Mouse (Mus musculus): ENCODE data around the gene Map3k14. TPM values are rescaled to one million over a fixed set of nuclear protein-coding genes. Genes with fewer than 3 reads are reported as not detected.

Gene Map3k14
- 6.7 and 9.3 TPM in 2 replicates for total RNA-seq (2014; rRNA removed)
- polyA plus RNA-seq (2015; fragmentation: Nextera tagmentation; extraction: Ambion mirVana): 1.2 and 1.5 TPM in 2 replicates

- H3K4me2 ChIP-seq (ENCODE audit: low read depth, low read length): peak within 1 kb of the TSS; percentile 90
- peak within 1 kb of the TSS; percentile 87 for H3K27ac ChIP-seq
- DNase-seq (ENCODE audit: low spot score) (peak; percentile 99), ATAC-seq (peak; percentile 99)
- no peaks in the 10 kb centered on the region for H3K36me3 ChIP-seq (ENCODE audit: insufficient read depth, low read length)
- under 1% methylated on average over 53 of the region's 55 CpGs for WGBS
- no peaks in the 10 kb centered on the region for H3K9me3 ChIP-seq (ENCODE audit: low read length)
- H3K4me3 ChIP-seq (ENCODE audit: low read length): peak within 1 kb of the TSS; percentile 71
- no peak for TF ChIP-seq CTCF (IDR thresholded peaks at IDR 0.05; ENCODE audit: low read depth)
- no peaks in the 10 kb centered on the region for H3K27me3 ChIP-seq (ENCODE audit: insufficient read depth, low read length)
- H3K9ac ChIP-seq (replicated peaks; ENCODE audit: low read length): peak within 1 kb of the TSS; percentile 61
- H3K4me1 ChIP-seq (ENCODE audit: insufficient read depth, low read length): peaks cover 12% of the 10 kb centered on the region
These were observed at the start of gene Map3k14 for GRCm38 (mm10) chr11:103267346-103268219. Map3k14 (minus strand) TSS chr11:103267472.

GRCm38 (mm10) chr11:103315379-103315778 lies 48.1 kb upstream of the Map3k14 start:
- Histone ChIP-seq H3K4me3 (ENCODE audit: low read length) (no peak overlapping the region), H3K4me2 (ENCODE audit: low read depth, low read length) (no peak overlapping the region), H3K9ac (replicated peaks; ENCODE audit: low read length) (no peak overlapping the region), H3K27me3 (ENCODE audit: insufficient read depth, low read length) (no peaks in the 10 kb centered on the region; the same call in 1 of the 2 replicates), H3K9me3 (ENCODE audit: low read length) (no peaks in the 10 kb centered on the region), H3K4me1 (ENCODE audit: insufficient read depth, low read length) (no peaks in the 10 kb centered on the region; the same call in 1 of the 2 replicates), H3K36me3 (ENCODE audit: insufficient read depth, low read length) (no peaks in the 10 kb centered on the region), H3K27ac (no peak overlapping the region)
- TF ChIP-seq CTCF (IDR thresholded peaks at IDR 0.05; ENCODE audit: low read depth): no peak
- DNase-seq (ENCODE audit: low spot score) (no peak), ATAC-seq (no peak)
- WGBS: 83% methylated on average over 5 of the region's 5 CpGs

DNA sequence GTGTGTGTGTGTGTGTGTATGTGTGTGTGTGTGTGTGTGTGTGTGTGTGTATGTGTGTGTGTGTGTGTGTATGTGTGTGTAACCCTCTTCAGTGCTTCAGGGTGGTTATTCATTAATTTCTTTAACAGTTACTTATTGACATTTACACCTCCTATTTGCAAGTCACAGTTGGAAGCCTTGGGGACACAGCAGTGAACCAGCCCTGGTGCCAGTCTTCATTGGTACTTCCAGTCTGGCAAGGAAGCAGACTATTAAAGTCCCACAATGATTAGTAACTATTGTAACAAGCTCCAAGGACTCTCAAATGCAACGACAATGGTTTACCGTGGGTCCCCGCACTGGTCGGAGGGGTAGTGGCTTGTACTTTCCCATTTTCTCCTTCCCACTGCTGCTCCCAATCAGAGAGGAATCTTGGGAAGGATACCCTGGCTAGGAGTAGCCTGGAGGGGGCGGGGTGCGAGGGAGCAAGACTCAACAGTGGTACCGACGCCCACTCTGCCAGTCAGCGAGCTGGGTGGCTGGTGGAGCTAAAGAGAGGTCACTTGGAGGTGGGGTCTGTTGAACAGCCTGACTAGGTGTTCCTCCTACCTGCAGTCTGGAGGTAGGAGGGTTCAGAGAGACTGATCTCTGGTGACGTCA lies 47.6 kb upstream of the Map3k14 start:
- H3K4me1 ChIP-seq (ENCODE audit: insufficient read depth, low read length): no peaks in the 10 kb centered on the region; the same call in 1 of the 2 replicates
- no peaks in the 10 kb centered on the region for H3K9me3 ChIP-seq (ENCODE audit: low read length)
- no peak overlapping the region for H3K4me2 ChIP-seq (ENCODE audit: low read depth, low read length)
- H3K27me3 ChIP-seq (ENCODE audit: insufficient read depth, low read length): no peaks in the 10 kb centered on the region; the same call in 1 of the 2 replicates
- H3K27ac ChIP-seq: no peak overlapping the region
- WGBS: 71% methylated on average over 10 of the region's 10 CpGs
- no peak for ATAC-seq
- DNase-seq (ENCODE audit: low spot score): no peak
- H3K4me3 ChIP-seq (ENCODE audit: low read length): no peak overlapping the region
- H3K9ac ChIP-seq (replicated peaks; ENCODE audit: low read length): no peak overlapping the region
- no peaks in the 10 kb centered on the region for H3K36me3 ChIP-seq (ENCODE audit: insufficient read depth, low read length)
- TF ChIP-seq CTCF (IDR thresholded peaks at IDR 0.05; ENCODE audit: low read depth): no peak

DNA sequence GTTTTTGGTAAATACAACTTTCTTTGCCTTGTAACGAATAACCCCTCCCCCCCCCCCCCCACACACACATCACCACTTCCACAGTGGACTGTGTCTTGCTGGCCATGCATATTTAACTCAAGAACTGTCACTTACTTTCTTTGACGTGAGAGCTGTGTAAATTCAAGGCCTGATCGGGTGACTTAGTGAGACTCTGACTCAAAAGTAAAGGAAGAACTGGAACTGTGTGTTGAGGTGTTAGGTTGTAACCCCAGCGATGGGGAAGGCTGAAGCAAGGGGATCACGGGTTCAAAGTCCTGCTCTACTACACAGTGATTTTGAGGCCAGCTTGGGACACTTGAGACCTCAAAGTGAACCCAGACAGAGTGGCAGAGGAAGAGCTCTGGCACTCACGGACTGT lies 46.3 kb upstream of the Map3k14 start:
- Histone ChIP-seq H3K4me3 (ENCODE audit: low read length) (no peak overlapping the region), H3K27ac (no peak overlapping the region), H3K9me3 (ENCODE audit: low read length) (no peaks in the 10 kb centered on the region), H3K36me3 (ENCODE audit: insufficient read depth, low read length) (no peaks in the 10 kb centered on the region), H3K4me2 (ENCODE audit: low read depth, low read length) (no peak overlapping the region), H3K9ac (replicated peaks; ENCODE audit: low read length) (no peak overlapping the region), H3K27me3 (ENCODE audit: insufficient read depth, low read length) (no peaks in the 10 kb centered on the region; the same call in 1 of the 2 replicates), H3K4me1 (ENCODE audit: insufficient read depth, low read length) (no peaks in the 10 kb centered on the region; the same call in 1 of the 2 replicates)
- no peak for TF ChIP-seq CTCF (IDR thresholded peaks at IDR 0.05; ENCODE audit: low read depth)
- WGBS: 82% methylated on average over 6 of the region's 6 CpGs
- no peak for DNase-seq (ENCODE audit: low spot score)
- no peak for ATAC-seq

GRCm38 (mm10) chr11:103312655-103313255 lies 45.5 kb upstream of the Map3k14 start:
- no peaks in the 10 kb centered on the region for H3K9me3 ChIP-seq (ENCODE audit: low read length)
- TF ChIP-seq CTCF (IDR thresholded peaks at IDR 0.05; ENCODE audit: low read depth): no peak
- no peaks in the 10 kb centered on the region for H3K36me3 ChIP-seq (ENCODE audit: insufficient read depth, low read length)
- H3K27ac ChIP-seq: no peak overlapping the region
- H3K4me2 ChIP-seq (ENCODE audit: low read depth, low read length): no peak overlapping the region
- H3K4me1 ChIP-seq (ENCODE audit: insufficient read depth, low read length): no peaks in the 10 kb centered on the region; the same call in 1 of the 2 replicates
- no peak overlapping the region for H3K9ac ChIP-seq (replicated peaks; ENCODE audit: low read length)
- no peak for ATAC-seq
- H3K27me3 ChIP-seq (ENCODE audit: insufficient read depth, low read length): no peaks in the 10 kb centered on the region
- WGBS: 64% methylated on average over 8 of the region's 8 CpGs
- no peak overlapping the region for H3K4me3 ChIP-seq (ENCODE audit: low read length)
- no peak for DNase-seq (ENCODE audit: low spot score)

GRCm38 (mm10) chr11:103311960-103312611 lies 44.8 kb upstream of the Map3k14 start:
- peak overlapping the region; percentile 53 for H3K4me2 ChIP-seq (ENCODE audit: low read depth, low read length)
- no peak for TF ChIP-seq CTCF (IDR thresholded peaks at IDR 0.05; ENCODE audit: low read depth)
- H3K36me3 ChIP-seq (ENCODE audit: insufficient read depth, low read length): no peaks in the 10 kb centered on the region
- peak overlapping the region; percentile 19; the same call in 1 of the 2 replicates for H3K9ac ChIP-seq (replicated peaks; ENCODE audit: low read length)
- peak overlapping the region; percentile 25 for H3K4me3 ChIP-seq (ENCODE audit: low read length)
- no peaks in the 10 kb centered on the region; the same call in 1 of the 2 replicates for H3K4me1 ChIP-seq (ENCODE audit: insufficient read depth, low read length)
- no peak overlapping the region; the same call in 1 of the 2 replicates for H3K27ac ChIP-seq
- DNase-seq (ENCODE audit: low spot score) (peak; percentile 20), ATAC-seq (peak; percentile 59; the same call in 1 of the 2 replicates)
- no peaks in the 10 kb centered on the region for H3K27me3 ChIP-seq (ENCODE audit: insufficient read depth, low read length)
- WGBS: 8% methylated on average over 26 of the region's 30 CpGs
- no peaks in the 10 kb centered on the region for H3K9me3 ChIP-seq (ENCODE audit: low read length)
